Mouse (Mus musculus): Measurements from ENCODE around the gene St14. TPM values are rescaled to one million over a fixed set of nuclear protein-coding genes. Genes with fewer than 3 reads are reported as not detected.

St14 gene
- polyA plus RNA-seq, 1 experiment from 2014 or later, result 36.6 TPM

- no peaks in the 10 kb centered on the region for H3K4me1 ChIP-seq (ENCODE audit: insufficient read depth, low read depth, low read length)
- ATAC-seq, result peak; percentile 43; the same call in 1 of the 2 replicates
- H3K4me2 ChIP-seq (replicated peaks; ENCODE audit: low read depth, low read length), result no peak overlapping the region
- H3K9me3 ChIP-seq (ENCODE audit: low read length), result no peaks in the 10 kb centered on the region
- 15% methylated on average over 10 of the region's 10 CpGs for WGBS
- no peak for TF ChIP-seq EP300 (IDR thresholded peaks at IDR 0.05)
- TF ChIP-seq CTCF (IDR thresholded peaks at IDR 0.05), result peak; percentile 84
- H3K27ac ChIP-seq (ENCODE audit: low read length), result no peak overlapping the region
- H3K27me3 ChIP-seq (replicated peaks; ENCODE audit: insufficient read depth, low read length), result no peaks in the 10 kb centered on the region
- no peak overlapping the region for H3K4me3 ChIP-seq (ENCODE audit: low read depth, low read length)
- H3K9ac ChIP-seq (replicated peaks; ENCODE audit: low read depth), result no peak overlapping the region
- no peaks in the 10 kb centered on the region for H3K36me3 ChIP-seq (ENCODE audit: insufficient read depth, low read length)
- peak; percentile 69 for DNase-seq (ENCODE audit: low spot score)
Measured at GRCm38 (mm10) chr9:31086085-31086753, 45.4 kb downstream of the St14 start.

GRCm38 (mm10) chr9:31085556-31085955, 46.1 kb downstream of the St14 start:
- no peak for ATAC-seq

GRCm38 (mm10) chr9:31082771-31083170, 48.9 kb downstream of the St14 start:
- no peaks in the 10 kb centered on the region for H3K4me1 ChIP-seq (ENCODE audit: insufficient read depth, low read depth, low read length)
- ATAC-seq (no peak), DNase-seq (ENCODE audit: low spot score) (no peak)
- H3K27ac ChIP-seq (ENCODE audit: low read length), result no peak overlapping the region
- no peak overlapping the region for H3K4me3 ChIP-seq (ENCODE audit: low read depth, low read length)
- WGBS, result 74% methylated on average over 6 of the region's 6 CpGs
- H3K36me3 ChIP-seq (ENCODE audit: insufficient read depth, low read length), result no peaks in the 10 kb centered on the region
- no peaks in the 10 kb centered on the region for H3K9me3 ChIP-seq (ENCODE audit: low read length)
- H3K4me2 ChIP-seq (replicated peaks; ENCODE audit: low read depth, low read length), result no peak overlapping the region
- TF ChIP-seq EP300 (IDR thresholded peaks at IDR 0.05) (no peak), CTCF (IDR thresholded peaks at IDR 0.05) (no peak)
- no peaks in the 10 kb centered on the region for H3K27me3 ChIP-seq (replicated peaks; ENCODE audit: insufficient read depth, low read length)
- H3K9ac ChIP-seq (replicated peaks; ENCODE audit: low read depth), result no peak overlapping the region

More at GRCm38 (mm10) chr9:31085556-31085955, 46.1 kb downstream of the St14 start:
- H3K4me2 ChIP-seq (replicated peaks; ENCODE audit: low read depth, low read length), result no peak overlapping the region
- H3K9me3 ChIP-seq (ENCODE audit: low read length), result no peaks in the 10 kb centered on the region
- TF ChIP-seq EP300 (IDR thresholded peaks at IDR 0.05) (no peak), CTCF (IDR thresholded peaks at IDR 0.05) (no peak)
- 70% methylated on average over 5 of the region's 5 CpGs for WGBS
- H3K36me3 ChIP-seq (ENCODE audit: insufficient read depth, low read length), result no peaks in the 10 kb centered on the region
- H3K4me1 ChIP-seq (ENCODE audit: insufficient read depth, low read depth, low read length), result no peaks in the 10 kb centered on the region
- no peak overlapping the region for H3K27ac ChIP-seq (ENCODE audit: low read length)
- H3K27me3 ChIP-seq (replicated peaks; ENCODE audit: insufficient read depth, low read length), result no peaks in the 10 kb centered on the region
- H3K4me3 ChIP-seq (ENCODE audit: low read depth, low read length), result no peak overlapping the region
- DNase-seq (ENCODE audit: low spot score), result no peak
- no peak overlapping the region for H3K9ac ChIP-seq (replicated peaks; ENCODE audit: low read depth)

- Histone ChIP-seq H3K36me3 (ENCODE audit: insufficient read depth, low read length) (no peaks in the 10 kb centered on the region), H3K27ac (ENCODE audit: low read length) (no peak overlapping the region), H3K4me1 (ENCODE audit: insufficient read depth, low read depth, low read length) (no peaks in the 10 kb centered on the region), H3K9ac (replicated peaks; ENCODE audit: low read depth) (no peak overlapping the region), H3K27me3 (replicated peaks; ENCODE audit: insufficient read depth, low read length) (no peaks in the 10 kb centered on the region), H3K4me3 (ENCODE audit: low read depth, low read length) (no peak overlapping the region), H3K9me3 (ENCODE audit: low read length) (no peaks in the 10 kb centered on the region), H3K4me2 (replicated peaks; ENCODE audit: low read depth, low read length) (no peak overlapping the region)
- TF ChIP-seq CTCF (IDR thresholded peaks at IDR 0.05) (peak; percentile 87), EP300 (IDR thresholded peaks at IDR 0.05) (no peak)
- peak; percentile 58 for ATAC-seq
- DNase-seq (ENCODE audit: low spot score), result peak; percentile 87
- 12% methylated on average over 15 of the region's 15 CpGs for WGBS
Measured at GRCm38 (mm10) chr9:31082054-31082666, 49.5 kb downstream of the St14 start.

- Histone ChIP-seq H3K9me3 (ENCODE audit: low read length) (no peaks in the 10 kb centered on the region), H3K27me3 (replicated peaks; ENCODE audit: insufficient read depth, low read length) (no peaks in the 10 kb centered on the region), H3K4me1 (ENCODE audit: insufficient read depth, low read depth, low read length) (no peaks in the 10 kb centered on the region), H3K9ac (replicated peaks; ENCODE audit: low read depth) (no peak overlapping the region), H3K4me2 (replicated peaks; ENCODE audit: low read depth, low read length) (no peak overlapping the region), H3K36me3 (ENCODE audit: insufficient read depth, low read length) (no peaks in the 10 kb centered on the region), H3K27ac (ENCODE audit: low read length) (no peak overlapping the region), H3K4me3 (ENCODE audit: low read depth, low read length) (no peak overlapping the region)
- peak; percentile 36 for DNase-seq (ENCODE audit: low spot score)
- 44% methylated on average over 6 of the region's 6 CpGs for WGBS
- ATAC-seq, result peak; percentile 30; the same call in 1 of the 2 replicates
- TF ChIP-seq CTCF (IDR thresholded peaks at IDR 0.05) (no peak), EP300 (IDR thresholded peaks at IDR 0.05) (no peak)
Measured at GRCm38 (mm10) chr9:31080726-31081125, 50.9 kb downstream of the St14 start.

GRCm38 (mm10) chr9:31074836-31075235, 56.8 kb downstream of the St14 start:
- no peak for DNase-seq (ENCODE audit: low spot score)
- Histone ChIP-seq H3K4me1 (ENCODE audit: insufficient read depth, low read depth, low read length) (no peaks in the 10 kb centered on the region), H3K36me3 (ENCODE audit: insufficient read depth, low read length) (no peaks in the 10 kb centered on the region), H3K27ac (ENCODE audit: low read length) (no peak overlapping the region), H3K4me3 (ENCODE audit: low read depth, low read length) (no peak overlapping the region), H3K9me3 (ENCODE audit: low read length) (no peaks in the 10 kb centered on the region), H3K4me2 (replicated peaks; ENCODE audit: low read depth, low read length) (no peak overlapping the region), H3K27me3 (replicated peaks; ENCODE audit: insufficient read depth, low read length) (no peaks in the 10 kb centered on the region), H3K9ac (replicated peaks; ENCODE audit: low read depth) (no peak overlapping the region)
- ATAC-seq, result no peak
- WGBS, result 98% methylated on average over 10 of the region's 10 CpGs
- TF ChIP-seq EP300 (IDR thresholded peaks at IDR 0.05) (no peak), CTCF (IDR thresholded peaks at IDR 0.05) (no peak)
